Mouse (Mus musculus) bone marrow macrophage, adult 2 months (primary cell): Measurements from ENCODE around the gene Ezh2. TPM values are rescaled to one million over a fixed set of nuclear protein-coding genes. Genes with fewer than 3 reads are reported as not detected.
A peak's percentile ranks its signal among the peaks of the same experiment; 100 is the strongest.
"Not testable (repeated sequence)": the region's sequence is repeated elsewhere in the genome, so short reads cannot be mapped to it uniquely, and the experiment has no call there.

Experiments
- H3K27ac ChIP-seq: 2 replicates; pipeline ENCODE4 v1.5.1; 2012; ENCODE audit warnings: low read depth, low read length; ENCODE audit not compliant: insufficient read depth
- H3K4me1 ChIP-seq: 2 replicates; pipeline ENCODE4 v1.6.1; 2012; ENCODE audit warnings: low read length; ENCODE audit not compliant: control insufficient read depth, insufficient read depth
- H3K4me3 ChIP-seq: 2 replicates; pipeline ENCODE4 v1.5.1; 2012; ENCODE audit warnings: mild to moderate bottlenecking, low read length, moderate library complexity; ENCODE audit not compliant: insufficient read depth
- CTCF ChIP-seq: IDR thresholded peaks from 2 replicates; pipeline ENCODE4 v1.5.1; 2012; ENCODE audit warnings: low read depth, mild to moderate bottlenecking, low read length, moderate library complexity
- POLR2A ChIP-seq: IDR thresholded peaks from 2 replicates; pipeline ENCODE4 v1.6.1; 2012; ENCODE audit warnings: mild to moderate bottlenecking, low read depth, low read length, borderline replicate concordance
- polyA plus RNA-seq: library from polyadenylated mRNA; stranded (reverse); fragments of >200 nt; gene quantifications from 2 replicates; pipeline ENCODE4 v1.2.4, GENCODE M21; 2012; ENCODE audit not compliant: missing spikeins, insufficient read depth, insufficient read length

Gene Ezh2
- polyA plus RNA-seq, 1 experiment: 41.5 TPM

- Histone ChIP-seq H3K4me1 (no peaks in the 10 kb centered on the region), H3K27ac (no peak overlapping the region)
Measured at GRCm38 (mm10) chr6:47601931-47602330, 6.8 kb upstream of the Ezh2 start.

GRCm38 (mm10) chr6:47595696-47596095 is 555 bp upstream of the Ezh2 start:
- Histone ChIP-seq H3K4me1 (peaks cover 4% of the 10 kb centered on the region; the same call in 1 of the 2 replicates), H3K27ac (peak overlapping the region; percentile 90), H3K4me3 (peak overlapping the region; percentile 96)
- TF ChIP-seq CTCF (no peak), POLR2A (no peak)

More at GRCm38 (mm10) chr6:47601931-47602330, 6.8 kb upstream of the Ezh2 start:
- no peak for TF ChIP-seq POLR2A
- TF ChIP-seq CTCF: no peak
- no peak overlapping the region for H3K4me3 ChIP-seq

- Histone ChIP-seq H3K4me3 (peak overlapping the region; percentile 96), H3K27ac (peak overlapping the region; percentile 62), H3K4me1 (peaks cover 4% of the 10 kb centered on the region; the same call in 1 of the 2 replicates)
- TF ChIP-seq CTCF (no peak), POLR2A (no peak)
Measured at GRCm38 (mm10) chr6:47594141-47594835, 853 bp downstream of the Ezh2 start.

GRCm38 (mm10) chr6:47593590-47593989 is 1.6 kb downstream of the Ezh2 start:
- TF ChIP-seq POLR2A (no peak), CTCF (no peak)
- H3K4me1 ChIP-seq: peaks cover 4% of the 10 kb centered on the region; the same call in 1 of the 2 replicates
- peak overlapping the region; percentile 96 for H3K4me3 ChIP-seq
- no peak overlapping the region for H3K27ac ChIP-seq

- not testable (repeated sequence) for H3K27ac ChIP-seq, H3K4me3 ChIP-seq, H3K4me1 ChIP-seq
Measured at GRCm38 (mm10) chr6:47587332-47587731, 7.8 kb downstream of the Ezh2 start.

- no peak overlapping the region for H3K4me3 ChIP-seq
- no peak overlapping the region for H3K27ac ChIP-seq
- H3K4me1 ChIP-seq: 0 out of 2 replicates have a peak, but pooled peaks cover 2% of the 10 kb centered on the region
- TF ChIP-seq POLR2A: no peak
Measured at GRCm38 (mm10) chr6:47572887-47573286, 22.3 kb downstream of the Ezh2 start.

GRCm38 (mm10) chr6:47565326-47566035 is 29.7 kb downstream of the Ezh2 start:
- Histone ChIP-seq H3K4me1 (peaks cover 20% of the 10 kb centered on the region), H3K4me3 (no peak overlapping the region), H3K27ac (no peak overlapping the region)
- TF ChIP-seq CTCF: no peak
- TF ChIP-seq POLR2A: no peak

- Histone ChIP-seq H3K4me3 (no peak overlapping the region), H3K27ac (no peak overlapping the region), H3K4me1 (peaks cover 18% of the 10 kb centered on the region)
- no peak for TF ChIP-seq POLR2A
- no peak for TF ChIP-seq CTCF
Measured at GRCm38 (mm10) chr6:47561426-47561825, 33.7 kb downstream of the Ezh2 start.

GRCm38 (mm10) chr6:47560846-47561245 is 34.3 kb downstream of the Ezh2 start:
- Histone ChIP-seq H3K4me1 (peaks cover 14% of the 10 kb centered on the region), H3K4me3 (no peak overlapping the region)
- TF ChIP-seq POLR2A (no peak), CTCF (no peak)

GRCm38 (mm10) chr6:47560407-47560806 is 34.7 kb downstream of the Ezh2 start:
- no peak for TF ChIP-seq CTCF
- no peak for TF ChIP-seq POLR2A
- Histone ChIP-seq H3K4me1 (peaks cover 13% of the 10 kb centered on the region), H3K4me3 (no peak overlapping the region), H3K27ac (no peak overlapping the region)

More at GRCm38 (mm10) chr6:47560846-47561245, 34.3 kb downstream of the Ezh2 start:
- no peak overlapping the region for H3K27ac ChIP-seq
